Mouse (Mus musculus): ENCODE data around the gene Hinfp.

Hinfp gene

DNA sequence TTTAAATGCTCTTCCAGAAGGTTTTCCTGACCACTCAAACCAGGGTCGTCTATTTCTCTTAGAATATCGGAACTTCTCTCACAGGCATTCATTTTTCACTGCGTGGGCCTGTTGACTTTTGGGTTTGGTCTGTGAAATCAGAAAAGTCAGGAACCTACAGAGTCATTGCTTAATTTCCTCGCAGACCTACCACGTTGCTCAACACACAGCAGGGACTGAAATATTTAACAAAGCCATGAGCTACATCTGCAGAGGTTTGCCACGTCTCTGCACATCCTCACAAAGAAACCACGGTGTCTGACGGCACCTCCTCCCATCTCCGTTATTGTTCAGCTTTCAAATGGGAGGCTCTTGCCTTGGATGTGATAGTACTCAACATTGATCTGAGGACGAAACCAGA lies 46.5 kb downstream of the Hinfp start:
- no peak for DNase-seq (ENCODE audit: low spot score)

DNA sequence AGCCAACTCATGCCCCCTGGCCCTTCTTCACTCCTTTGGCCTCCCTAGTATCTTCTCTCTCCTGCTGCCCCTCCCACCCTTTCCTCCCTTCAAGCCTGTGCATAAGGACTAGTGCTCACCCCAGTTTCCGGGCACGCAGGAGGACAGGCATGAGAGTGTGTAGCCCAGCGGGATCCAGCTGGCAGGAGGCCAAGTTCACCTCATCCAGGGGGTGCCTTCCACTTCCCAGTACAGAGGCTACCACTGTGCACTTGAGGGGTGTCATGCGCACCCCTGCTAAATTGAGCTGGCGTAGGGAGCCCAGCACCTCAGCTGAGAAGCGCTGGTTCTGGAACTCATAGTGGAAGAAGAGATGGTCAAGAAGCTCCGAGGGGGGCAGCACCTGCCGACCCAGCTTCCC lies 49.3 kb downstream of the Hinfp start:
- no peak for DNase-seq (ENCODE audit: low spot score)

DNA sequence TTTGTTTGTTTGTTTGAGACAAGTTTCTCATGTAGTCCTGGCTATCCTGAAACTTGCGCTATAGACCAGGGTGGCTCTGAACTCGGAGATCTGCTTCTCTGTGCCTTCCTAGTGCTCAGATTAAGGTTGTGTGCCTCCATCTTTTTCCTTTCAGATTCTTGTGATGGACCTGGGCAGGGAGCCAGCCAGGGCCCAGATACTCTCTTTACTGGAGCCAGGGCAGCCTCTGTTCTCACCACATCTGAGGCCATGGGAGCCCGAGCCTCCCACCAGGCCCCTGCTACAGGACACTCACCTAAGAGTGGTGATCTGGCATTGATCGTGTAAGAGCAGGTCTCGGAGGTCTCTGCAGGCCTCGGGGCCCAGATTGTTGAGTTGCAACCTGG lies 50.3 kb downstream of the Hinfp start:
- no peak for DNase-seq (ENCODE audit: low spot score)

DNA sequence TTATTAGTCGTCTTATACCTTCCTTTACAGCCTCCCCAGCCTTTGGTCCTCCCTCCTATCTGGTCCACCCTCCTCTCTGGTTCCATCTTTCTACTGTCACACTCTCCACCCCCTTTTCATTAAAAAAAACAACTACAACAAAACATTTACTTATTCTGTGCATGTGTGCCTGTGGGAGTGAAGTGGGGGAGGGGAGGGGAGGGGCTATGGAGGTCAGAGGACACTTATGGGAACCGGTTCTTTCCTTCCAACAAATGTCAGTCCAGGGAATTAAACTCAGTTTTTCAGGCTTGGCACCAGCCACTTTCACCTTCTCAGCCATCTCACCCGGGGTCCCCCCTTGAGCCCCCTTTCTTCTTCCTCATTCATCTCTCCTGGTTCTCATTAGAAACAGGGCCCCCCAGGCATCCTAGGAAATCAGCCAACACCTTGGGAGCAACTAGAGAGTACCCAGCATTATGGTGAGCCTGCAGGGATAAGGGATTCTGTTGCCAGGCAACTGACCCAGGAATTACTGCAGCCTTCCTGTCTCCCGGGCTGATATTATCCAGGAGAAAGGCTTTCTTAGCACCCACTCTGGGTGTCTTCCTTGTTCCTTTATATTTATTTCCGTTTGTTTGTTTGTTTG lies 50.8 kb downstream of the Hinfp start:
- DNase-seq (ENCODE audit: low spot score), result no peak

DNA sequence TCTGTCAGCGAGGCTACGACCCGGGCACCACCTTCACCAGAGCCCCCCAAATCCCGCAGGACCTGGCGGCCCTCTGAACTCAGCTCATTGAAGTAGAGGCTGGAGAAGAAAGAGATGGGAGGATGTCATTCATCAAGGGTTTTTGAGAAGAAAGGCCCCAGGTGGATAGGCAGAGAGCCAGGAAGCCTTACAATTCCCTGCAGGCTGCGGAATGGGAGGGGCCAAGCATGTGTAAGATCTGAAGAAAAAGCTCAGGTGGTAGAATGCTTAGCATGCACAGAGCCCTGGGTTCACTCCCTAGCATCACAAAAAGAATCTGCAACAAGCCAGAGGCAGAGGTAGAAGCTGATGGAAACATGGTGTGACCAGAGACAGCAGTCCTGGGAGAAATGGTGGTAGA lies 52.0 kb downstream of the Hinfp start:
- DNase-seq (ENCODE audit: low spot score), result no peak

DNA sequence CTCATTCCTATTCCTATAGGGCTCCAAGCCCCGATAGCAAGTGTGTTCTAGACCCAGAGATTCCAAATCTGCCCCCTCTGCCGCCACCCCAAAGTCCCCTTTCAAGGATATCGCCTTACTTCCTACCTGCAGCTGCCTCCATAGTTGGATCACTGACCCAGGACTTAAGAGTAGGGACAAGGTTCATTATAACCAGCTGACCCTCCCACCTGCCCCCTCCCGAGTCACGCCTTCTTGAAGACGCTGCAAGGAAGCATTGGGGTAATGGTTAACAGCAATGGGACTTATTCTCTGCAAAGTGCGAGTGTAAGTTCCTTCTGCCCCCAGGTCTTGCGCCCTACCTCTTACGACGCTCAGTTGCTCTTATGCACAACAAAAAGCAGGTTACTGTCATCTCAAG lies 54.2 kb downstream of the Hinfp start, which contains the start of gene Pdzd3:
Gene Pdzd3, minus strand, starts transcription at position 158 of the 400 bp plus-strand sequence.
- DNase-seq (ENCODE audit: low spot score), result no peak

DNA sequence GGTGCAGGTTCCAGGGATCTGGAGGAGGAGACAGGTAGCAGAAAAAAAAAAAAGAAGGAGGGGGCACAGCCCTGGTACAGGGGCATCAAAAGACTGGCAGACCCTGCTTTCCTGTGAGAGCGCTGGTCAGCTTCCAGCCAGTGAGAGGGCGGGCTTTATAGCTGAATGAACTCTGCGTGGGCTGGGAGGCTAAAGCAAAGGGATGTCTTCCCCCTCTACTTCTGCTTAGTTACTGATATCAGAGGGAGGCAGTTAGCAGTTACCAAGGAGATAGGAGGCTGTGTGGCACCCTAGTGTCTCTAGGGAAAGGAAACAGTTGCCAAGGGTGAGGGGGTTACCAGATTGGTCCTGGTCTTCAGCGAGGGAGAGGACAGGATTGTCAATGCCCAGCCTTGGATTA lies 55.0 kb downstream of the Hinfp start:
- DNase-seq (ENCODE audit: low spot score), result no peak

DNA sequence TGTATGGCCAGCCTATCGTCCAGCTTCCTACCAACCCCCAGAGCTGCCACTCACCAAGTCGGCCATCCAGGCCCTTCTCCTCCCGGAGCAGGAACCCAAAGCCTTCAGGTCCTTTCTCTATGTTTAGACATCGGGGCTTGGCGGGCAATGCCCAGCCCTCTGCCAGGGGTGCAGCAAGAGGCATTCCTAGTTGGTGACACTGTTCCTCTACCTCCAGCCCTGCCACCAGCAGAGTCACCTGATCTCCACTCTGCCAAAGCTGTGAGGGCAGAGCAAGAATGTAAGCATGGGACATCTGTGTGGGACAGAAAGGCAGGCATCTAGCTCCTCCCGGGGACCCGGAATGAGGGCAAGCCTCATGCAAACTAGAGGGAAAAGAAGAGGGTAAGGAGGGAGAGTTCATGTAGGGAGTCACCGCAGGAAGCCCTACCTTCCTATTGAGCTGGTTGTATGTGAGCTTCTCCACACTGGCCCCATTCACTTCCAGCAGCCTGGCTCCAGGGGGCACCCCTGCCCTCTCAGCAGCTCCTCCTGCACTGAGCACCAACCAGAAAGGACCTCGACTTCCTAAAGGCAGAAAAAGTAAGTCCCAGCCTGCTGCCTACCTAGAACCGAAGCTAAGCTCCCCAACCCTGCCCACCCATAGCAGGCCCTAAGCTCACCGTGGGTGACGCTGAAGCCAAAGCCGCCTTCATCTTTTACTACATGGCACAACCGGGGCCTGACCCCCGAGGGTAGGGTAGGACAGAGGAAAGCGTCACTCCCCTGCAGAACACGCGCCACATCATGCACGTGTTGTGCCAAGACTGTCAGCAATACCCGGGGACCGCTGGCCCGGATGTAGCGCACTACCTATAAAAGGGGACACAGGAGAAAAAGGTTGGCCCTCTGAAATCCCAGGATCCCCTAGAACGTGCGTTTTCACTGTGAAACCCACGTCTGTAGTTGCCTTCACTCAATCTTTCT lies 56.0 kb downstream of the Hinfp start:
- no peak for DNase-seq (ENCODE audit: low spot score)

DNA sequence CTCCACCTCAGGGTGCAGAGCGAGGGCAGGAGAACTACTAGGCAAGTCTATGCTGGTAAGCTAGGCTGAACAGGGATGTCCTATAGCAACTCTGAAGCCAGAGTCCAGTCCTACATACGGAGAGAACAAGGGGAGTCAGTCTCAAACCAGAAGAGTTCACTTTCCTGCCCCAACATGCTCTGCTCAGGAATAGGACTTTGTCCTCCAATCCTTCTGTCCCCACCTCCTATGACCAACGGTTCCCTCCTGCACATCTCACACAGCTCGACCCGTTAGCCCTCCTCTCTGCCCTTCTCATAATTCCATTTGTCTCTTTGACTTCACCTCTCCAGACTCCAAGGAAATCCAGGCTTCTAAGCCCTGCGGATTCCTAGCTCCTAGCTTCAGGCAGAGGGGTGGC lies 57.6 kb downstream of the Hinfp start:
- no peak for DNase-seq (ENCODE audit: low spot score)

DNA sequence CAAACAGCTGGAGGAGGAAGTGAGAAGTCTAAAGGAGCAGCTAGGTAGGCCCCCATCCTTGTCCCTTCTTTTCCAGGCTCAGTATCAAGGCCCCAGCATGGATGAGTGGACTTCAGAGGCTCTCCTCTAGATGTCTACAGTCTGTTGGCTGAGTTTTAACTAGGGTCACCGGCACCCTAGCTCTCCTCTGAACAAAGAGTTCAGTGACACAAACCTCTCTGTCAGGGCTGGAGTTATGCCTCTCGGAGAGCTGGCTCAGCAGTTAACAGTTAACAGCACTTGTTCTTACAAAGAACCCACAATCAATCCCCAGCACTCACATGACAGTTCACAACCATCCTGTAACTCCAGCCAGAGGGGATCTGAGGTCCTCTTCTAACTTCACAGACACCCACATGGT lies 61.9 kb downstream of the Hinfp start:
- no peak for DNase-seq (ENCODE audit: low spot score)
